In the genomic region with DNA sequence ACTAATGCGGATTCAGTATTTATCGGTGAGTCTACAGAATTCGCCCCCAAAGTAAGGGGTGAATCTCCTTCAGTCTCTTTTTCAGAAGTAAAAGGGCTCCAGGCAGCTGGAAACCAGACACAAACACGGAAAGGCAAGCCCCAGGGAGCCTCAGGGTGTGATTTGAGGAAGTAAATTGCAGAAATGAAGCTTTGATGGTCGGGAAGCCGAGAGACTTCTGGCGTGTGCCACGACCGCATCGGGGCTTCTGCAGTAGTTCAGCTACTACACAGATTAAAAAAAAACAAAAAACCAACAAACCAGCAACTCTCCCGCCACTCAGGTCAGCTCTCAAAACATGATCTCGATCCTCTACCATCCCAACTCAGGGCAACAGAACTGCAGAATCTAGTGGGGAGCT, we compare ENCODE assay signal across 13 mouse cellular contexts. TPM values are rescaled to one million over a fixed set of nuclear protein-coding genes. Genes with fewer than 3 reads are reported as not detected.
DNase-seq lines count a peak whose midpoint lies in the region; ATAC-seq and TF ChIP-seq lines count a peak whose summit lies in the region.
"Had no signal": no experiment of that assay in that cellular context is flagged by ENCODE, and none has a peak within 500 bp of the region (broad histone marks: within the 10 kb centered on the region; RNA-seq: fewer than 3 reads in every experiment).

No protein-coding gene starts in this region.

- no peaks in the 10 kb centered on the region for H3K4me1 ChIP-seq in MEL (ENCODE audit: control insufficient read depth in 1 of 2, insufficient read depth in 2 of 2, low read length in 2 of 2)
- H3K4me1 ChIP-seq in liver, embryonic 16.5 days (ENCODE audit: control insufficient read depth, low read depth, low read length) = no peaks in the 10 kb centered on the region
- no peaks in the 10 kb centered on the region for H3K4me1 ChIP-seq in hindbrain, postnatal 0 days (ENCODE audit: insufficient read depth, low read length)
- H3K4me1 ChIP-seq in intestine, embryonic 16.5 days (ENCODE audit: control insufficient read depth, insufficient read depth, low read length) = no peaks in the 10 kb centered on the region
- no peaks in the 10 kb centered on the region for H3K4me1 ChIP-seq in forebrain, postnatal 0 days (ENCODE audit: insufficient read depth)
- H3K4me1 ChIP-seq: embryonic facial prominence, embryonic 13.5 days; hindbrain, embryonic 15.5 days had no signal

- H3K4me3 ChIP-seq in MEL (ENCODE audit: control insufficient read depth in 1 of 2, insufficient read depth in 1 of 2, low read depth in 2 of 2, low read length in 2 of 2) = no peak overlapping the region
- H3K4me3 ChIP-seq in liver, embryonic 16.5 days (ENCODE audit: low read depth, low read length) = no peak overlapping the region
- H3K4me3 ChIP-seq in hindbrain, postnatal 0 days (ENCODE audit: low read length) = no peak overlapping the region
- no peak overlapping the region for H3K4me3 ChIP-seq in intestine, embryonic 16.5 days (ENCODE audit: low read length)
- H3K4me3 ChIP-seq in forebrain, postnatal 0 days (ENCODE audit: low read depth, low read length) = no peak overlapping the region
- H3K4me3 ChIP-seq: embryonic facial prominence, embryonic 13.5 days; hindbrain, embryonic 15.5 days had no signal

- H3K9me3 ChIP-seq in MEL (replicated peaks; ENCODE audit: insufficient read depth, low read length) = no peaks in the 10 kb centered on the region
- no peaks in the 10 kb centered on the region for H3K9me3 ChIP-seq in liver, embryonic 16.5 days (replicated peaks; ENCODE audit: control insufficient read depth, low read length)
- H3K9me3 ChIP-seq in hindbrain, postnatal 0 days (ENCODE audit: low read length) = no peaks in the 10 kb centered on the region
- no peaks in the 10 kb centered on the region for H3K9me3 ChIP-seq in intestine, embryonic 16.5 days (ENCODE audit: control insufficient read depth, low read length)
- no peaks in the 10 kb centered on the region for H3K9me3 ChIP-seq in forebrain, postnatal 0 days (ENCODE audit: low read length)
- H3K9me3 ChIP-seq: embryonic facial prominence, embryonic 13.5 days; hindbrain, embryonic 15.5 days had no signal

- no peak for TF ChIP-seq EP300 in MEL (IDR thresholded peaks at IDR 0.05; ENCODE audit: low read depth in 1 of 2, low read length in 2 of 2)

- peak; percentile 6 for DNase-seq in kidney, adult 9 months
- DNase-seq in kidney, adult 18-20 months = no peak
- DNase-seq in MEL (ENCODE audit: low read depth, low spot score) = peak; percentile 28
- DNase-seq in spleen, adult 18-20 months = peak; percentile 43 to 50
- no peak for DNase-seq in hindbrain, postnatal 0 days (ENCODE audit: low spot score)
- no peak for DNase-seq in forebrain, postnatal 0 days

- no peaks in the 10 kb centered on the region for H3K27me3 ChIP-seq in MEL (ENCODE audit: control insufficient read depth in 1 of 2, insufficient read depth in 2 of 2, low read length in 2 of 2)
- H3K27me3 ChIP-seq in liver, embryonic 16.5 days (ENCODE audit: control insufficient read depth, insufficient read depth, low read depth, low read length) = no peaks in the 10 kb centered on the region
- no peaks in the 10 kb centered on the region for H3K27me3 ChIP-seq in hindbrain, postnatal 0 days (ENCODE audit: insufficient read depth, low read length)
- no peaks in the 10 kb centered on the region for H3K27me3 ChIP-seq in intestine, embryonic 16.5 days (replicated peaks; ENCODE audit: control insufficient read depth, insufficient read depth, low read length)
- H3K27me3 ChIP-seq in forebrain, postnatal 0 days (ENCODE audit: insufficient read depth, low read length) = no peaks in the 10 kb centered on the region
- H3K27me3 ChIP-seq: embryonic facial prominence, embryonic 13.5 days; hindbrain, embryonic 15.5 days had no signal

- no peak overlapping the region for H3K4me2 ChIP-seq in liver, embryonic 16.5 days (ENCODE audit: low read depth, low read length)
- H3K4me2 ChIP-seq in hindbrain, postnatal 0 days (ENCODE audit: low read depth, low read length) = no peak overlapping the region
- H3K4me2 ChIP-seq in intestine, embryonic 16.5 days (ENCODE audit: low read depth, low read length) = no peak overlapping the region
- no peak overlapping the region for H3K4me2 ChIP-seq in forebrain, postnatal 0 days (ENCODE audit: low read depth)
- H3K4me2 ChIP-seq: embryonic facial prominence, embryonic 13.5 days; hindbrain, embryonic 15.5 days had no signal

- H3K36me3 ChIP-seq in MEL (ENCODE audit: control insufficient read depth in 1 of 2, insufficient read depth in 2 of 2, low read length in 2 of 2) = no peaks in the 10 kb centered on the region
- no peaks in the 10 kb centered on the region for H3K36me3 ChIP-seq in liver, embryonic 16.5 days (ENCODE audit: control insufficient read depth, insufficient read depth)
- no peaks in the 10 kb centered on the region for H3K36me3 ChIP-seq in hindbrain, postnatal 0 days (ENCODE audit: insufficient read depth, low read length)
- H3K36me3 ChIP-seq in intestine, embryonic 16.5 days (ENCODE audit: control insufficient read depth, insufficient read depth, low read length) = no peaks in the 10 kb centered on the region
- no peaks in the 10 kb centered on the region for H3K36me3 ChIP-seq in forebrain, postnatal 0 days (ENCODE audit: insufficient read depth)
- H3K36me3 ChIP-seq: embryonic facial prominence, embryonic 13.5 days; hindbrain, embryonic 15.5 days had no signal

- TF ChIP-seq RAD21 in MEL (IDR thresholded peaks at IDR 0.05; ENCODE audit: low read depth, low read length) = no peak

- TF ChIP-seq POLR2A in MEL (IDR thresholded peaks at IDR 0.05; ENCODE audit: control insufficient read depth in 1 of 2, insufficient read depth in 1 of 2, low read depth in 1 of 2, low read length in 2 of 2, poor library complexity in 1 of 2) = no peak

- TF ChIP-seq CTCF in MEL (IDR thresholded peaks at IDR 0.05 in 2 of 3, conservative IDR thresholded peaks at IDR 0.05 in 1 of 3; ENCODE audit: control insufficient read depth in 1 of 3, insufficient read depth in 1 of 3, low read depth in 2 of 3, low read length in 3 of 3, poor library complexity in 1 of 3, severe bottlenecking in 1 of 3) = no peak
- no peak for TF ChIP-seq CTCF in hindbrain, postnatal 0 days (IDR thresholded peaks at IDR 0.05; ENCODE audit: low read depth)
- no peak for TF ChIP-seq CTCF in forebrain, postnatal 0 days (IDR thresholded peaks at IDR 0.05; ENCODE audit: low read depth)

- no peak overlapping the region for H3K9ac ChIP-seq in MEL (ENCODE audit: control insufficient read depth, low read depth, low read length, poor library complexity, severe bottlenecking)
- no peak overlapping the region for H3K9ac ChIP-seq in liver, embryonic 16.5 days (ENCODE audit: low read depth, low read length)
- H3K9ac ChIP-seq in hindbrain, postnatal 0 days (replicated peaks; ENCODE audit: low read length) = no peak overlapping the region
- H3K9ac ChIP-seq in intestine, embryonic 16.5 days (ENCODE audit: low read depth, low read length) = no peak overlapping the region
- no peak overlapping the region for H3K9ac ChIP-seq in forebrain, postnatal 0 days
- H3K9ac ChIP-seq: embryonic facial prominence, embryonic 13.5 days; hindbrain, embryonic 15.5 days had no signal

- H3K79me2 ChIP-seq in MEL (ENCODE audit: control insufficient read depth, insufficient read depth, low read length, poor library complexity) = no peaks in the 10 kb centered on the region

- H3K27ac ChIP-seq in MEL (ENCODE audit: control insufficient read depth, low read depth, low read length) = no peak overlapping the region
- H3K27ac ChIP-seq in liver, embryonic 16.5 days (ENCODE audit: low read length) = 0 out of 2 replicates have a peak overlapping the region, but pooled peaks have one; percentile 28
- H3K27ac ChIP-seq in hindbrain, postnatal 0 days = no peak overlapping the region
- H3K27ac ChIP-seq in intestine, embryonic 16.5 days (ENCODE audit: low read length) = no peak overlapping the region
- no peak overlapping the region for H3K27ac ChIP-seq in forebrain, postnatal 0 days (ENCODE audit: low read depth, low read length)
- H3K27ac ChIP-seq: embryonic facial prominence, embryonic 13.5 days; hindbrain, embryonic 15.5 days had no signal

- WGBS in liver, embryonic 16.5 days (ENCODE audit: insufficient replicate concordance) = 27% methylated on average over 12 of the region's 12 CpGs
- 79% methylated on average over 12 of the region's 12 CpGs for WGBS in hindbrain, postnatal 0 days
- 78% methylated on average over 12 of the region's 12 CpGs for WGBS in intestine, embryonic 16.5 days
- 78% methylated on average over 12 of the region's 12 CpGs for WGBS in forebrain, postnatal 0 days

- ATAC-seq in liver, embryonic 16.5 days (ENCODE audit: low read depth) = no peak
- no peak for ATAC-seq in hindbrain, postnatal 0 days
- ATAC-seq in intestine, embryonic 16.5 days = no peak
- no peak for ATAC-seq in forebrain, postnatal 0 days

RNA-seq across cellular contexts. Expression of a gene that starts 37.2 kb away (rescaled TPM):
- not detected in 2 replicates for total RNA-seq in MEL (2012; rRNA removed)
- under 1 TPM in 1 of 2 experiments, not detected in 1; 0.01 TPM for polyA plus RNA-seq in MEL (2012; ENCODE audit: insufficient read depth in 1 of 2, insufficient read length in 2 of 2, low read depth in 1 of 2, low replicate concordance in 2 of 2, missing spikeins in 1 of 2)
- polyA plus RNA-seq in liver, embryonic 16.5 days (2015; fragmentation: Nextera tagmentation; extraction: Ambion mirVana) = 1.4 and 1.6 TPM in 2 replicates
- 2.4 and 2.5 TPM in 2 replicates for total RNA-seq in hindbrain, postnatal 0 days (2014; rRNA removed)
- 2.5 and 2.8 TPM in 2 replicates for polyA plus RNA-seq in hindbrain, postnatal 0 days (2015; fragmentation: Nextera tagmentation; extraction: Ambion mirVana)
- polyA plus RNA-seq in intestine, embryonic 16.5 days (2015; fragmentation: Nextera tagmentation; extraction: Ambion mirVana) = 0.31 and 0.32 TPM in 2 replicates
- total RNA-seq in forebrain, postnatal 0 days (2014; rRNA removed) = 0.77 and 0.86 TPM in 2 replicates
- 0.35 and 0.68 TPM in 2 replicates for polyA plus RNA-seq in forebrain, postnatal 0 days (2015; fragmentation: Nextera tagmentation; extraction: Ambion mirVana)

RNA-seq across cellular contexts. Expression of a gene that starts 40.8 kb away (rescaled TPM):
- total RNA-seq in MEL (2012; rRNA removed) = not detected in 2 replicates
- polyA plus RNA-seq in MEL (2012; ENCODE audit: insufficient read depth in 1 of 2, insufficient read length in 2 of 2, low read depth in 1 of 2, low replicate concordance in 2 of 2, missing spikeins in 1 of 2) = not detected
- 1.6 and 1.8 TPM in 2 replicates for polyA plus RNA-seq in liver, embryonic 16.5 days (2015; fragmentation: Nextera tagmentation; extraction: Ambion mirVana)
- not detected in 2 replicates for total RNA-seq in hindbrain, postnatal 0 days (2014; rRNA removed)
- polyA plus RNA-seq in hindbrain, postnatal 0 days (2015; fragmentation: Nextera tagmentation; extraction: Ambion mirVana) = not detected in 2 replicates
- 2.6 TPM in 2 replicates for polyA plus RNA-seq in intestine, embryonic 16.5 days (2015; fragmentation: Nextera tagmentation; extraction: Ambion mirVana)
- not detected in 2 replicates for total RNA-seq in forebrain, postnatal 0 days (2014; rRNA removed)
- not detected in 2 replicates for polyA plus RNA-seq in forebrain, postnatal 0 days (2015; fragmentation: Nextera tagmentation; extraction: Ambion mirVana)
- total RNA-seq: left cerebral cortex, adult 18-20 months; megakaryocyte-erythroid progenitor cell, adult 5-6 weeks had no signal
- polyA plus RNA-seq: embryonic facial prominence, embryonic 13.5 days; hindbrain, embryonic 15.5 days; testis, adult 2 months had no signal

RNA-seq across cellular contexts. Expression of a gene that starts 56.0 kb away (rescaled TPM):
- total RNA-seq in MEL (2012; rRNA removed) = not detected in 2 replicates
- not detected for polyA plus RNA-seq in MEL (2012; ENCODE audit: insufficient read depth in 1 of 2, insufficient read length in 2 of 2, low read depth in 1 of 2, low replicate concordance in 2 of 2, missing spikeins in 1 of 2)
- polyA plus RNA-seq in liver, embryonic 16.5 days (2015; fragmentation: Nextera tagmentation; extraction: Ambion mirVana) = 0.18 TPM in 1 of 2 replicates, not detected in the other
- not detected in 2 replicates for total RNA-seq in hindbrain, postnatal 0 days (2014; rRNA removed)
- polyA plus RNA-seq in hindbrain, postnatal 0 days (2015; fragmentation: Nextera tagmentation; extraction: Ambion mirVana) = not detected in 2 replicates
- polyA plus RNA-seq in intestine, embryonic 16.5 days (2015; fragmentation: Nextera tagmentation; extraction: Ambion mirVana) = 42.1 and 46.2 TPM in 2 replicates
- not detected in 2 replicates for total RNA-seq in forebrain, postnatal 0 days (2014; rRNA removed)
- not detected in 2 replicates for polyA plus RNA-seq in forebrain, postnatal 0 days (2015; fragmentation: Nextera tagmentation; extraction: Ambion mirVana)
- total RNA-seq: left cerebral cortex, adult 18-20 months; megakaryocyte-erythroid progenitor cell, adult 5-6 weeks had no signal
- polyA plus RNA-seq: embryonic facial prominence, embryonic 13.5 days; hindbrain, embryonic 15.5 days; testis, adult 2 months had no signal

Comparison
In these comparisons a context has a peak if more than half of its experiments do, and no peak if none do; other contexts are left out.
1. DNase-seq: peak in kidney, adult 9 months (single experiment), MEL (single experiment) and spleen, adult 18-20 months (2 of 2); none in kidney, adult 18-20 months (single experiment), hindbrain, postnatal 0 days (single experiment) and forebrain, postnatal 0 days (single experiment).
2. RNA of a gene that starts 56.0 kb away (polyA plus RNA-seq): 42.1 to 46.2 TPM in intestine, embryonic 16.5 days; 0.18 TPM in liver, embryonic 16.5 days, not detected in MEL, not detected in hindbrain, postnatal 0 days and not detected in forebrain, postnatal 0 days; every median in the first group is over 10 times any median in the second.